Mouse (Mus musculus) cerebellum, adult 2 months (tissue): ENCODE measurements around the gene Ccdc66.

ENCODE experiments used
- CTCF ChIP-seq: fragments of 200-500 bp; IDR thresholded peaks from 2 replicates; pipeline ENCODE4 v1.5.1; 2011; ENCODE audit warnings: low read depth, mild to moderate bottlenecking, control low read depth, low read length, moderate library complexity, borderline replicate concordance; ENCODE audit not compliant: insufficient read depth
- POLR2A ChIP-seq: fragments of 200-500 bp; IDR thresholded peaks from 2 replicates; pipeline ENCODE4 v1.6.1; 2011; ENCODE audit warnings: low read length, control low read depth, borderline replicate concordance; ENCODE audit not compliant: insufficient read depth

DNA sequence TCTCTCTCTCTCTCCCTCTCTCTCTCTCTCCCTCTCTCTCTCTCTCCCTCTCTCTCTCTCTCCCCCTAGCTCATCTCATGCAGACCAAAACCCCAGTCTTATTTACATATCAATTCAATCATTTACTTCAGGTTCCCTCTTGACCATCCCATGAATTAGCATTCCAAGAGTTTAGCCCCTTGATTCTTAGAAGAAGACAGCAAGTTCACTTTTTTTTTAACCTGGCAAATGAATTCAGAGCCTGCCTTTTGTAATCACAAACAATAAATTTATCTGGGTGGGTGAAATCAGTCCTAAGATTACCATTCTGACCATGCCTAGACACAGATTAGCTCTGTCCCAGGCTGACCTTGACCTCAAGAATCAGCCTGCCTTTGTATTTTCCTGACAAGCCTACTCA lies 16.3 kb upstream of the Ccdc66 start:
- TF ChIP-seq CTCF (no peak), POLR2A (no peak)
